In the genomic region with DNA sequence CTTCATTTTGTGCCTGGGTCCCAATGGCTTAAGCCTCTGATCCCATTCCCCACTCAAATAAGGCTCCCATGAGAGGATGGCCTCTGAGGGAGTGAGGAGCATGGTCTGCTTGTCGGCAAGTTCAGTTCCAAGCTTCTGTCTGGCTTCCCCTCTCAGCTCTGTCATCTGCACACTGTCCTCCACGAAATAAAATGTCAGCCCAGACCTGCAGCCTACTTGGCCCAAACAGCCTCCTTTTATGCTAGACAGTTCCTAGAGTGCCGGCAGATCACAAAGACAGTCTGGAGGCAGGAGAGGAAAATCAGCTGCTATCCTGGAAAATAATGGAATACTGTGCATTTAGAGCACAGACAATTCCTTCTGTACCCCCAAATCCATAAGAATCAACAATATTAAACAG, we compare ENCODE assay signal across 27 mouse cellular contexts.
A peak's percentile ranks its signal among the peaks of the same experiment; 100 is the strongest.
DNase-seq lines count a peak whose midpoint lies in the region; ATAC-seq lines count a peak whose summit lies in the region.
"Had no signal": no experiment of that assay in that cellular context is flagged by ENCODE, and none has a peak within 500 bp of the region (broad histone marks: within the 10 kb centered on the region; RNA-seq: fewer than 3 reads in every experiment).

No protein-coding gene starts in this region.

- H3K36me3 ChIP-seq in forebrain, embryonic 11.5 days (ENCODE audit: control insufficient read depth, insufficient read depth, low read length) = no peaks in the 10 kb centered on the region
- H3K36me3 ChIP-seq in forebrain, embryonic 14.5 days (ENCODE audit: control insufficient read depth, insufficient read depth, low read length) = no peaks in the 10 kb centered on the region
- no peaks in the 10 kb centered on the region for H3K36me3 ChIP-seq in lung, embryonic 15.5 days
- peaks cover 3% of the 10 kb centered on the region; the same call in 1 of the 2 replicates for H3K36me3 ChIP-seq in midbrain, embryonic 13.5 days
- H3K36me3 ChIP-seq in stomach, embryonic 16.5 days (ENCODE audit: control insufficient read depth, insufficient read depth, low read length) = no peaks in the 10 kb centered on the region
- H3K36me3 ChIP-seq: embryonic facial prominence, embryonic 15.5 days; G1E; hindbrain, embryonic 12.5 days; liver, embryonic 15.5 days; neural tube, embryonic 13.5 days had no signal

- H3K9ac ChIP-seq in forebrain, embryonic 11.5 days (ENCODE audit: low read length) = 0 out of 2 replicates have a peak overlapping the region, but pooled peaks have one; percentile 16
- H3K9ac ChIP-seq in forebrain, embryonic 14.5 days (ENCODE audit: low read length) = no peak overlapping the region
- no peak overlapping the region for H3K9ac ChIP-seq in lung, embryonic 15.5 days
- H3K9ac ChIP-seq in midbrain, embryonic 13.5 days (replicated peaks) = 0 out of 2 replicates have a peak overlapping the region, but pooled peaks have one; percentile 36
- H3K9ac ChIP-seq in stomach, embryonic 16.5 days (ENCODE audit: low read length) = no peak overlapping the region
- H3K9ac ChIP-seq: embryonic facial prominence, embryonic 15.5 days; hindbrain, embryonic 12.5 days; liver, embryonic 15.5 days; neural tube, embryonic 13.5 days had no signal

- H3K27ac ChIP-seq in forebrain, embryonic 11.5 days (ENCODE audit: low read depth, low read length) = no peak overlapping the region
- H3K27ac ChIP-seq in forebrain, embryonic 14.5 days (ENCODE audit: low read depth, low read length) = no peak overlapping the region; the same call in 1 of the 2 replicates
- peak overlapping the region; percentile 34; the same call in 1 of the 2 replicates for H3K27ac ChIP-seq in lung, embryonic 15.5 days
- peak overlapping the region; percentile 89 for H3K27ac ChIP-seq in midbrain, embryonic 13.5 days
- 0 out of 2 replicates have a peak overlapping the region, but pooled peaks have one; percentile 19 for H3K27ac ChIP-seq in stomach, embryonic 16.5 days (ENCODE audit: low read length)
- H3K27ac ChIP-seq: embryonic facial prominence, embryonic 10.5 days; embryonic facial prominence, embryonic 15.5 days; gastrocnemius, adult 2 months; hindbrain, embryonic 12.5 days; liver, embryonic 15.5 days; neural tube, embryonic 13.5 days had no signal

- DNase-seq in forebrain, embryonic 11.5 days (ENCODE audit: low spot score) = no peak
- DNase-seq in forebrain, embryonic 14.5 days (ENCODE audit: low spot score) = no peak
- no peak for DNase-seq in lung, adult 18-20 months
- no peak for DNase-seq in frontal cortex, postnatal 10 days (ENCODE audit: low spot score in 2 of 2)
- DNase-seq: adrenal gland, postnatal 10 days; cerebellum, adult 8-10 months; cerebellum, postnatal 25 days; gastrocnemius, adult 2 months; gastrocnemius, postnatal 36 days; heart, adult 18-20 months; heart, postnatal 36 days; kidney, adult 9 months; kidney, postnatal 10 days; liver; lung, postnatal 14 days; thymus, postnatal 14 days had no signal

- H3K4me2 ChIP-seq in forebrain, embryonic 11.5 days (ENCODE audit: low read depth, low read length, severe bottlenecking) = no peak overlapping the region
- H3K4me2 ChIP-seq in forebrain, embryonic 14.5 days (ENCODE audit: low read length) = no peak overlapping the region
- H3K4me2 ChIP-seq in lung, embryonic 15.5 days = no peak overlapping the region
- no peak overlapping the region for H3K4me2 ChIP-seq in midbrain, embryonic 13.5 days (replicated peaks)
- H3K4me2 ChIP-seq in stomach, embryonic 16.5 days (ENCODE audit: low read depth, low read length) = no peak overlapping the region
- H3K4me2 ChIP-seq: embryonic facial prominence, embryonic 15.5 days; heart, embryonic 11.5 days; hindbrain, embryonic 12.5 days; liver, embryonic 15.5 days; neural tube, embryonic 13.5 days had no signal

- H3K4me3 ChIP-seq in forebrain, embryonic 11.5 days (ENCODE audit: low read depth, low read length) = no peak overlapping the region
- no peak overlapping the region for H3K4me3 ChIP-seq in forebrain, embryonic 14.5 days (ENCODE audit: low read depth, low read length)
- H3K4me3 ChIP-seq in lung, embryonic 15.5 days = no peak overlapping the region
- no peak overlapping the region for H3K4me3 ChIP-seq in midbrain, embryonic 13.5 days (replicated peaks)
- no peak overlapping the region for H3K4me3 ChIP-seq in stomach, embryonic 16.5 days (replicated peaks; ENCODE audit: low read length)
- H3K4me3 ChIP-seq: embryonic facial prominence, embryonic 10.5 days; embryonic facial prominence, embryonic 15.5 days; gastrocnemius, adult 2 months; hindbrain, embryonic 12.5 days; liver, embryonic 15.5 days; neural tube, embryonic 13.5 days had no signal

- H3K9me3 ChIP-seq in forebrain, embryonic 11.5 days (ENCODE audit: control insufficient read depth, low read length) = no peaks in the 10 kb centered on the region
- H3K9me3 ChIP-seq in forebrain, embryonic 14.5 days (replicated peaks; ENCODE audit: control insufficient read depth, low read length) = no peaks in the 10 kb centered on the region
- no peaks in the 10 kb centered on the region for H3K9me3 ChIP-seq in lung, embryonic 15.5 days
- no peaks in the 10 kb centered on the region for H3K9me3 ChIP-seq in midbrain, embryonic 13.5 days
- 0 out of 2 replicates have a peak, but pooled peaks cover 4% of the 10 kb centered on the region for H3K9me3 ChIP-seq in stomach, embryonic 16.5 days (replicated peaks; ENCODE audit: control insufficient read depth, low read length)
- H3K9me3 ChIP-seq: embryonic facial prominence, embryonic 15.5 days; G1E; liver, embryonic 15.5 days; neural tube, embryonic 13.5 days had no signal

- no peak for ATAC-seq in forebrain, embryonic 11.5 days (replicated peaks; ENCODE audit: low FRiP score)
- no peak for ATAC-seq in forebrain, embryonic 14.5 days
- peak; percentile 56; the same call in 1 of the 2 replicates for ATAC-seq in lung, embryonic 15.5 days (ENCODE audit: borderline replicate concordance, extremely low read depth, low FRiP score, low TSS enrichment)
- no peak for ATAC-seq in midbrain, embryonic 13.5 days
- ATAC-seq in stomach, embryonic 16.5 days (ENCODE audit: insufficient read depth, low FRiP score) = no peak; the same call in 1 of the 2 replicates
- ATAC-seq: intestine, postnatal 0 days had no signal

- no peaks in the 10 kb centered on the region; the same call in 1 of the 2 replicates for H3K27me3 ChIP-seq in forebrain, embryonic 11.5 days (ENCODE audit: control insufficient read depth, insufficient read depth, low read length)
- H3K27me3 ChIP-seq in forebrain, embryonic 14.5 days (replicated peaks; ENCODE audit: control insufficient read depth, insufficient read depth, low read length) = no peaks in the 10 kb centered on the region
- no peaks in the 10 kb centered on the region for H3K27me3 ChIP-seq in lung, embryonic 15.5 days
- H3K27me3 ChIP-seq in midbrain, embryonic 13.5 days = no peaks in the 10 kb centered on the region
- H3K27me3 ChIP-seq in stomach, embryonic 16.5 days (ENCODE audit: control insufficient read depth, insufficient read depth, low read length) = no peaks in the 10 kb centered on the region
- H3K27me3 ChIP-seq: embryonic facial prominence, embryonic 15.5 days; hindbrain, embryonic 12.5 days; liver, embryonic 15.5 days; neural tube, embryonic 13.5 days had no signal

- peaks cover 6% of the 10 kb centered on the region for H3K4me1 ChIP-seq in forebrain, embryonic 11.5 days (replicated peaks; ENCODE audit: control insufficient read depth, insufficient read depth, low read length)
- peaks cover 28% of the 10 kb centered on the region for H3K4me1 ChIP-seq in forebrain, embryonic 14.5 days (ENCODE audit: control insufficient read depth, insufficient read depth, low read length)
- H3K4me1 ChIP-seq in lung, embryonic 15.5 days = peaks cover 10% of the 10 kb centered on the region; the same call in 1 of the 2 replicates
- H3K4me1 ChIP-seq in midbrain, embryonic 13.5 days (replicated peaks) = peaks cover 42% of the 10 kb centered on the region
- H3K4me1 ChIP-seq in stomach, embryonic 16.5 days (ENCODE audit: control insufficient read depth, insufficient read depth, low read length) = no peaks in the 10 kb centered on the region
- H3K4me1 ChIP-seq: embryonic facial prominence, embryonic 15.5 days; liver, embryonic 15.5 days had no signal

- 45% methylated on average over 3 of the region's 3 CpGs for WGBS in forebrain, embryonic 11.5 days
- WGBS in forebrain, embryonic 14.5 days = 22% methylated on average over 3 of the region's 3 CpGs
- 33% methylated on average over 3 of the region's 3 CpGs for WGBS in lung, embryonic 15.5 days
- 31% methylated on average over 3 of the region's 3 CpGs for WGBS in midbrain, embryonic 13.5 days
- 33% methylated on average over 3 of the region's 3 CpGs for WGBS in stomach, embryonic 16.5 days

Comparison
In these comparisons a context has a peak if more than half of its experiments do, and no peak if none do; other contexts are left out.
1. H3K9ac ChIP-seq: peak in forebrain, embryonic 11.5 days (single experiment) and midbrain, embryonic 13.5 days (single experiment); none in forebrain, embryonic 14.5 days (single experiment), lung, embryonic 15.5 days (single experiment) and stomach, embryonic 16.5 days (single experiment).
2. H3K27ac ChIP-seq: peak in lung, embryonic 15.5 days (single experiment), midbrain, embryonic 13.5 days (single experiment) and stomach, embryonic 16.5 days (single experiment); none in forebrain, embryonic 11.5 days (single experiment) and forebrain, embryonic 14.5 days (single experiment).